Mouse (Mus musculus) regulatory T cell (primary cell): ENCODE data around the gene Tm7sf2.

Experiments used
- in situ Hi-C: fragments of 300-600 bp; cut with MboI, MseI; formaldehyde crosslinking; loops from one replicate; pipeline ENCODE4 v1.15.1; 2025; ENCODE audit warnings: high pct_unique_total_duplicates

Gene Tm7sf2

DNA sequence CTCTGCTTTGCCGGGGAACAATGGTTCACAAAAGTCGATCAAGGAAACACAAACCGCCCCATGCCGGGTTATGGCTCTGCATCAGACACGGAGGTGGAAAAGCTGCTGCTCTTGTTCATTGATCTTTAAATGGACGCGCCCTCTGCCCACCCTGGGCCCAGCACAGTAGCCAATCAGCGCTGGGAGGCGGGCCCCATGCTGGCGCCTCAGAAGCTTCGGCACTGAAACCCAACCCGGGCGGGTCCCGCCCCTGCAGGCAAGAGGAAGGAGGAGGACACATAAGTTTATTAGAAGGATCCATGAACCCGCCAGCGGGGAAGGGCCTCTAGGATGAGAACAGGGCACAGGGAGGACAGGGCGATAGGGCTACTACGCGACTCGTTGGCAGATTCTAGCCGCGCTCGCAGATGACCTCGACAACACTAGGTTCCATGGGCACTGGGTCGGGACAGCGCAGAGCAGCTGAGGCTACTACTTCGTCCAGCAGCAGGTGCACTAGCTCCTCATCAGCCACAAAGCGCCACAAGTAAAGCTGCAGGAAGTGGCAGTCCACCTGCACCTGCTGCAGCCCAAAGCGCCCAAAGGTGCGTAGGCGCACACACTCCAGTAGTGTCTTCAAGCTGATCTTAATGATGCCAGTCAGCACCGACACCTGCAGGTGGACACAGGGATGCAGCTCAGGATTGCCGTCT, at the start of gene Tm7sf2:
Gene Tm7sf2 (minus strand): TSS at position 650 of the 692 bp plus-strand sequence.
- in situ Hi-C loops: loop anchor here (5.0 kb wide), 1 partner anchor 106 kb away; the partner anchor contains the start of gene Pola2

DNA sequence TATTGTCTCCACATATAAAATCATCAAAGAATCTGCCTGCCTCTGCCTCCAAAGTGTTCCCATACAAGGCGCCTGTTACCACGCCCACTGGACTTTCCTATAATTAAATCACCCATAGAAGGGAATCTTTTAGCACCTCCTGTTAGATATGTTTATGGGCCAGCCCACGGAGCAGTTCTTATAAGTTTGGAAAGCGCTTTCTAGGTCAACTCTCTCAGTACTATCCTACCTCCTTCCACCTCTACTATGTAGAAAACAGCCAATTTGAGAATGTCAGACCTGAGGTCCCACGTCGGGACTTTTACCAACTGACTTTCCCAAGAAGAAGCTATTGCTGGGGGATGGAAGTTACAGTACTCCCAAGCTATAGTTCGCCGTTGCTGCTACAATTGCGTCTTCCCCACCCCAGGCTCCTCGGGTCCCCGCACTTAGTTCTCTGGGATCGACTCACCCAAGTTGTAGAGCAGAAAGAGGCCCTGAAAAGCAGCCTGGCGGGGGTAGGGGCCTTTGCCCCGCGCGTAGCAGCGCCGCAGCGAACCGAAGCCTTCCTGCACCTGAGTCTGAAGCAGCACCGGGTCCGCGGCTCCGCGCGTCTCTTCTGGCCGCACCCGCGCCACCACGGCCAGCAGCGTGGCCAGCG, 49.3 kb upstream of the Tm7sf2 start:
- in situ Hi-C loops: no loop called here

DNA sequence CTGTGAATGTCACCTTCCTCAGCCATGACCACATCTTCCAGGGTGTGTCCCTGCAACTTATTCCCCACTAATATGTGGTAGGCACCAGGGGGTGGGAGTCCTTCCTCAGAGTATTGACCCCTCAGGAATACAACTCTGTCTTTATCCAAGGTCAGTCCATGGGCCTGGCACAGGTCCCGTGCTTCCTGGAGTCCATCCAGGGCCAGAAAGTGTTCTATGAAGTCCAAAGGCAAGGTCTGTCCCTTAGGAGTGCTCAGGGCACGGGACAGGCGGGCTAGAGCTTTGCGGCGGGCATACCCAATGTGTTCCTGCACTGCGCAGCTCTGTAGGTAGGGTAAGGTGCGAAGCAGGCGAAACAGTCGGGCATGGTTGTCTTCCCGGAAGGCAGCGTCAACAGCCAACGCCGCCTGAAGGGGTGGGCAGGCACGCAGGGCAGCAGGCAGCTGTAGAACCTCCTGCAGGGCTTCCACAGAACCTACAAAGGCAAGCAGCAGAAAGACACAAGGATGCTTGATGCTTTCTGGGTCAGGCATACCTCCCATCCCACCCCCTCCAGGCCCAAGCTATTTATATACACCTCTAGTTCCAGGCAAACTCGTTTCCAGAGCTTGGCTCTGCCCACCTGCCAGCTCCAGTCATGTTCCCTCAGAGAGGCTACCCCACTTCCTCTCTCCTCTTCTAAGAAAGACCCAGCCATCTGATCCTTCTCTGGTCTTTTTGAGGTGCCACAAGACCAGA, 48.1 kb upstream of the Tm7sf2 start:
- in situ Hi-C loops: no loop called here

DNA sequence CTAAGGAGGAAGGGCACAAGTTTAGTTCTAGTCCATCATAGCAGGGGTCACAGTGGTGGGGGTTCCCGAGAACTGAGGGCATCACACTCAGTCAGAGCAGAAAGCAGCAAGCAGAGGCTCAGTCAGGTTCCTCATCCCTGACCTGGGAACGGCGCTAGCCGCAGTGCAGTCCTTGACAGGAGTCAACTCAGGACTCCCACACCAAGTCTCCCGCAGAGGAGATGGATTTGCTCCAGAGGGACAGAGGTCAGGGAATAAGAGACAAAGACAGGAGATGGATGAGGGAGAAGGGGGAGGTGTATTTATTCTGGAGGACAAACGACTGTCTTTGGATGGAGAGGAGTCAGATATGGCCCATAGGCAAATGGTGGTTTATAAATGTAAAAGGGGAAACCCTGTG, 44.9 kb upstream of the Tm7sf2 start:
- in situ Hi-C loops: no loop called here

DNA sequence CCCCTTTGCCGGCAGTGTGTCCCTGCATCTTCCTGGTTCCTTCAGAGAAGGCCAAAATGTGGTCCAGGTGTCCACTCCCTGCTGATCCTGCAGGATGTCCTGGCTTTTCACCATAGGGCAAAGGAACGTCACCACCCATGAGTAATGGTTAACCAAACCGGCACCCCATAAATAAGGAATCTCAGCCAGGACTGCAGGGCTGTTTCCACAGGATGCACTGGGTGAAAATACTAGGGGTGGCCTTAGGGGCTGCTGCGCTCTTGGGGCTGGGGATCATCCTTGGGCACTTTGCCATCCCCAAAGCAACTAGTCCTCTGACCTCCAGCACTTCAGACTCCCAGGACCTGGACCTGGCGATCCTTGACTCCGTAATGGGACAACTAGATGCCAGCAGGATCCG, 37.4 kb upstream of the Tm7sf2 start, which contains the start of gene Naaladl1:
Gene Naaladl1 (plus strand): TSS at position 197 of the 400 bp plus-strand sequence.
- in situ Hi-C loops: no loop called here

DNA sequence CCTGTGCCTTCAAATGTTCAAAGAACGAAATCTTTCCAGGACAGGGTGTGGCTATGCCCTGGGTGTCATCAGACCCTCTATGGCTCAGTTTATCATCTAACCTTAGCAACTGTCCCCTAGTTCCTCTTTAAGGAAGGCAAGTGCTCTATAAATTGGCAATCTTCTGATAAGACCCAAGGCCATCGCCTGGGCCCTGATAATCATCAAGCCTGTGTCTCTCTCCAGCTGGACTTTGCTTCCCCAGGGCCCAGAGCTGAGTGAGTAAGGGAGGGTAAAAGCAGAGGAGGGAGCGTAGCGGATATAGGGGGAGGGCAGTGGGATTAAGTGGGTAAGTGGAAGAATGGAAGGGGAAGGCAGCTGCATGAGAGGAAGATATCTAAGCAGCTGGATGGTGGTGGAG, 36.3 kb upstream of the Tm7sf2 start:
- in situ Hi-C loops: no loop called here

DNA sequence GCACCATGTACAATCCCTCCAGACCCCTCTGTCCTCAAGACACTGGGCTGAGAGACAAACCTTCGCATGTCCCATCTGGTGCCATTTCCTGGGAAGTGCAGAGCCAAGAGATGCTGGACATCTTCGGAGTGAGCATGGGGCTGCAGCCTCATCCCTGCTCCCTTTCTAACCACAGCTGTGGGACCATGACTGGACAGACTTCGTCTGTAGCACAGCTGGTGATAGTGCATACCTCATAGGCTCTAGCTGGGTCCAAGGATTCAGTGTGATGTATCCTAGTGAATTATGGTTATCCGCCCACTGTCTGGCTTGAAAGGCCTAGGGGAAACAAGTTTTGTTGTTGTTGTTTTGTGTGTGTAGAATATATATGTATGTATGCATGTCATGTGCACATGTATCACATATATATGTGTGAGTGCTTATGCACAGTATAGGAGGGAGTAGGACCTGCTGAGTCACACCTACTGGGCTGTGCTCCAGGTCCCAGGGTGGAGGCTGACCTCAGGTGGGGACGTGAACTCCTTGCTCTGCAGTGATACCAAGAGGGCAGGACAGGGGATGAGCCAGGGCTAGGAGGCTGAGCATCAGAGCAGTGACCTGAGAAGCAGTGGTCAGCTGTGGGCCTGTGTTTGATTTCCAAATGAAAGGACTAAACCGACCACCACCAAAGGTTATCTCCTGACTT, 34.1 kb upstream of the Tm7sf2 start:
- in situ Hi-C loops: no loop called here

DNA sequence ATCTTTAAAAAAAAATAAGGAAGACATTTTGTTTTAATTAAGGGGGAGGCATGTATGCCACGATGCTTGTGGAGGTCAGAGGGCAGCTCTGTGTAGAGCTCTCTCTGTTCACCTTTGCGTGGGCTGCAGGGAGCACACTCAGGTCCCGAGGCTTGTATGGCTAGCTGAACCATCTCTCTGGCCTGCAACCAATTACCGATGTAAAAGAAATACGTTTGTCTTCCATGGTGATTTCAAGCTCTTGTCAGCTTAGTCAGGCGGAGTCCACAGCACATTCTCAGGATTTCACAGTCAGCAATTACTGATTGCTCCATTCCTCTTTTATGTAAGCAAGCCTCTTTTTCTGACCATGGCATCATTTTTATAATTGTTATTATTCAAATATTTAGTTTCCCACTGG, 33.0 kb upstream of the Tm7sf2 start:
- in situ Hi-C loops: no loop called here

DNA sequence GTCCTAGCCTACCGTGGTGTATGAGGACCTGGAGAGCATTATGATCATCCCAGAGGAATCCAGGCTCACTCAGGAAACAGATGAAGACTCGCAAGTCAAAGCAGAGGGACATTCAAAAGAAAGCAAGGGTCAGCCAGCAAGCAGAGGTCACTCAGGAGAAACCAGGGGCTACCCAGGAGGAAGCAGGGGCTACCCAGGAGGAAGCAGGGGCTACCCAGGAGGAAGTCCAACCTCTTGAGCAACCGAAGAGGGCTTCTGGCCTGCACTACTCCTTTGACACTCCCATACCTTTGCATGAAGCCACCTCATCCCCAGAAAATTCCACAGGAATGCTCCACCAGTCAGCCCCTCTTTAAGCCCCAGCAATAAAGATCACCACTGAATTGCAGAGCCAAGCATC, 29.7 kb upstream of the Tm7sf2 start:
- in situ Hi-C loops: no loop called here

DNA sequence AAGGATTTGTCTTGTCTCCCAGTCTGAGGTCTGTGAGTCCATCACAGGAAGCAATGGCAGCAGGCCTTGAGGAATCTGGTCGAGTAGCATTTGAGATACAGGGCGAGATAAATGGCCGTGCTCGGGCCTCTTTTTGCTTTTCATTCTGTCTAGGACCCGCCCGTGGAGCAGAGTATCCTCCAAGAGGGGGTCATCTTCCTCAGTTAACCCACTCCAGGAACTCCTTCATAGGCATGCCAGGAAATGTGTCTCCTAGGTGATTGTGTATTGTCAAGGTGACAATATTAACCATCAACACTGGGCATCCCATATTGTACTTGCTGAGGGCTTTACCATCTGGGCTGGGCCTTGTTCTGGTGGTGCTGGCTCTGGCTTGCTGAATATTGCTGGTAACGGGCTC, 25.9 kb upstream of the Tm7sf2 start, which contains the start of gene AC131692.1:
Gene AC131692.1 (plus strand): TSS at position 301 of the 400 bp plus-strand sequence.
- in situ Hi-C loops: no loop called here

DNA sequence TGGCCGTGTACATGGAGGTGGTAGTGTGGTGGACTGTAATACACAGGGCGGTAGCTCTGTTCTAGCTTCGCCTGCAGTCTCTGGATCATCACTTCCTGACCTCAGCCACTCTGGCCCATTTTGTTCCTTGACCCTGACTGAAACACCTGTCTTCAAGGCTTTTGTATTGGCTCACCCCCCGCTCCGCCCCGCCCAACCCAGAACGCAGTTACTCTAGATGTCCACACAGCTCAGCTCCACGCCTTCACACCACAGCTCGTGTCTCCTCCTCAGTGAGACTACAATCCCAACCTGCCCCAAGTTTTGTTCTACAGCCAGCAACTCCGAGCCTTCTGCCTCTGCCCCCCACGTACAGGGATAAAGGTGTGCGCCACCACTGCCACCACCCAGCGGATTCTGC, 20.7 kb upstream of the Tm7sf2 start:
- in situ Hi-C loops: no loop called here

DNA sequence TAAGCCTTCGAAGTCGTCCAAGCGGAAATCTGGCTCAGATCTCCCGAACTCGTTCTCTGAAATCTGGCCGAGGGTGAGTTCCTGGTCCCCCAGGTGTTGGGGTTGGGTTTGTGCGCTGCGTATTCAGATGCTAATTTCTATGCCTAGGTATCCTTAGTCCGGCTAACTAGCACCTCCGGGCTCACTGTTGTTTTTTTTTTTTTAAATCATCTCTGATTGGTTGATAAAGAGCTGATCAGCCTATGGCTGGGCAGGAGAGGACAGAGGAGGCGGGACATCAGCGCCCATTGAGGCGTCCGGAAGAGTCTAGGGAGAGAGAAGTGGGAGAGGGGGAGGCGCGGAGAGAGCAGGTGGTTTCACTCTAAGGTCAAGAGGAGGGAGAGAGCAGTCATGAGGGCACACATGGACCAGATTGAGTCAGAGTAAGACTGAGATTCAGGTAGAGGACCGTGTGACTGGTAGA, 17.3 kb upstream of the Tm7sf2 start:
- in situ Hi-C loops: no loop called here

DNA sequence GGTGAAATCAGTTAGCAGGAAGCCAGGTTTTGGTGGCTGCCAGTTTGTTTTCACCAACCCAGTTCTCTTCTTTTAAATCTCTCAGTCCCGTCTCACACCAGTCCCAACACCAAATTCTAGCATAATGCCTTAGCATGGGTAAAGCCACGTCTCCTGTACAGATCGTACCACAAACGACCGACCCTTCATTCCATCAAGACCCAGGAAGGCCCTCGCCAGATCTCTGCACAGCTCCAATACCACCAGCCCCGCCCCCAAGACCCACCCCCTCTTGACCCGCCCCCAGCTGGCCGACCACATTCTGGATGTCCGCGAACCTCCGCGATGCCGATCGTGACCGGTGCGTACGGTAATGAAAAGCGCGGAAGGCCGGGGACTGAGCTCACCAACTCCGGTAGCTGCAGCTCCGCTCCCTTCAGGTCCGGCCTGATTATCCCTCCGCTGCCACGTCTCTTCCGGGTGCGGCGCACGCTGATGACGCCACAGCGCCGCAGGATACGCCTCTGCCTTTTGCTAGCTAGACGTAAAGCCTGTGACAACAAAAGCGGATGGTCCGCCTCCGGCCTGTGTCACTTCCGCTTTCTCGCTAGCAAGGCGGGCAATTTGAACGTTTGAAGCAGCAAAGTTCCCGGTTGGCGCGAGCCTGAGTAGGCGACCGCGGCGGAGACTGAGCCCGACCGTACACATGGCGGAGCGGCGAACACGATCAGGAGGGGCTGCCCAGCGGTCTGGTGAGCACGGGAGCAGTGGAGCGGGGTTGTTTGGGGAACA, 16.5 kb upstream of the Tm7sf2 start, which contains the start of the genes Zfpl1 and Cdca5:
Gene Zfpl1 (minus strand): TSS at position 479 of the 771 bp plus-strand sequence.
Gene Cdca5 (plus strand): TSS at position 506 of the 771 bp plus-strand sequence.
- in situ Hi-C loops: no loop called here

DNA sequence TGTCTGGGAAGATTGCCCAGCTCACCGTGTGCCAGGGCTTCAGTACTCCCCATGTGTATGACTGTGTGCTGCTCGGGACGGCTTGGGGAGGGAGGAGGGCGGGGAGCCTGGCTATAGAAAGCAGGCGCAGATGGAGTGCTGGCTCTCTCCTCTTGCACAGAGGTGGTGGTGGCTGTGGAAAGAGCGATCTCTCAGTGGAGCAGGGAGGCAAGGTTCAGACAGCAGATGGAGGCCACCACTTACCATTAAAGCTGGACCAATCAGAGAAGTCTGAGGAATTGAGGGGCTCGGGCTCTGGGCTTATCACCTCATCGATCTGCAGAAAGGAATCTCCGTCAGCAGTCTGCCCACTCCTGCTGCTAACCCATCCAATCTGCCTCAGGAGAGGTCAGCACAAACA, 14.0 kb upstream of the Tm7sf2 start, which contains the start of gene Gm28374:
Gene Gm28374 (minus strand): TSS at position 101 of the 400 bp plus-strand sequence.
- in situ Hi-C loops: no loop called here

DNA sequence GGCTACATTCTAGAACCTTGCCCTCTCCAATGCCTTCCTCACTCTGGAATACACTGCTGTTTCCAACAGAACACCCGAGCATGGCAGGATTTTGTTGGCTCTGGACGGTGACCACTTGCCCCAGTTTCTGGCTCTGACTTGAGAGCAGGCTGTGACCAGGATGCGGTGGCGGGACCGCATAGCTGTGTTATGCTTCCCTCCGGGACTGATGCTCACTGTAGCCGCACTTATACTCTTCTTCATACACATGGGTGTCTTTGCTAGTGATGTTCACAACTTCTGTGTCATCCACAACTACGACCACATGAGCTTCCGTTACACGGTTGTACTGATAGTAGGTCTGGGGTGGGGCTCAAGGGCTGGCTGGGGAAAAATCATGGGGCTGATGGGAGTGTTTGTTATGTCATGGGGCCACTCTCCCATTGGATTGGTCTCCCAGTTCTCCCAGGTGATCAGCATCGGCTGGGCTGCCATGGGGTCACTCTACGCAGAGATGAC, 11.9 kb upstream of the Tm7sf2 start, which contains the start of gene Tmem262:
Gene Tmem262 (plus strand): TSS at position 51 of the 498 bp plus-strand sequence.
- in situ Hi-C loops: loop anchor here (10.0 kb wide), 1 partner anchor 895 kb away; the partner anchor contains the start of genes Plcb3 and Ppp1r14b

DNA sequence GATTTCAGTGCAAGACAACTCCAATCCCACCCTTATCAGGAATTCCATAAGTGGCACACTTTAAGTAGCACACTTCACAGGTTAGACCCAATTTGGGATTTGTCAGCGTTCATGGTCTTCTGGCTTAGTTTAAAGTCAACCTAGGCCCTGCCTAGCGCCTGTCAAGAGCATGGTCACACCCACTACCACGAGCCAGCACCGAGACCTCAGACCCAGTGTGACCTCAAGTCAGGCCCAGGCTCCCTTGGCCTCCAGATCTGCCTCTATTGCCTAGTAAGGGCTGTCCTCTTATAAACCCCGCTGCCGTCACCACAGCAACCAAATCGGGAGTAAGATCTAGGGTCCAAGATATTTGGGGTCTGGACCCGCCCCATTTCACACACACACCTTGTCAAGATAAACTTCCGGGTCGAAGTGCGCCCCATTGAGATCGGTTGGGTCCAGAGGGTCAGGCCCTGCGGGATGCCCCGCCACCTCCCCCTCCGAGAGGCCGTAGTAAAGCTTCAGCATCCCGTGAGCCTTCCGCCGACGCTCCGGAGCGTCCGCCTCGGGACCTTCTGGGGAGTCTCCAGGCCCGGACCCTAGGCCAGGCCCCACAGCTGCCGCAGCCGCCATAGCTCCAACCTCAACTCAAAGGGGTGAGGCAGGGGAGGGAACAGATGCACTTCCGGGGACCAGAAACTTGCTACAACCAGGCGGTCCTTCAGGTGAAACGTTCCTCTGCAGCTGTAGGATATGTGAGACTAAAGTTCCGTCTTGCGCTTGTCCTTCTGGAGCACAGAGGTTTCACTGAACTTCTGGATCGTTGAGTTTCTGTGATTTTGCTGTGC, 8.6 kb upstream of the Tm7sf2 start, which contains the start of gene Vps51:
Gene Vps51 (minus strand): TSS at position 668 of the 830 bp plus-strand sequence.
- in situ Hi-C loops: loop anchor here (10.0 kb wide), 1 partner anchor 898 kb away; the partner anchor contains the start of genes Plcb3 and Ppp1r14b

DNA sequence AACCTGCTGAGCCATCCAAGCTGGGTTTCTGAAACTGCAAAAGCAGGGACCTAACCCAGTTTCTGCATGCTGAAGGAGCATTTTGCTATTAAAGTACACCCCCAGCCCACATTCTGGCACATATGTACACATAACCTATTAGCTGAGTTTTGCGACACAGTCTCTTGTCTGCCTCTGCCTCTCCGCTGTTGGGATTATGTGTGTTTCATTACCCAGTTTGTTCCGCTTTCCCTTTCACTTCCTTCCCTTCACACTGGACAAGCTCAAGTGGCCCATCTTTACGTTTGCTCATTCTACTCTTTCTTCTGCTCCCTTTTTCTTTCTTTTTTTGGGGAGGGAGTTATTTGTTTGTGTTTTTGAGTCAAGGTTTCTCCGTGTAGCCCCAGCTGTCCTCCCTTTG, 5.7 kb upstream of the Tm7sf2 start:
- in situ Hi-C loops: loop anchor here (10.0 kb wide), 1 partner anchor 901 kb away; the partner anchor contains the start of genes Plcb3 and Ppp1r14b

DNA sequence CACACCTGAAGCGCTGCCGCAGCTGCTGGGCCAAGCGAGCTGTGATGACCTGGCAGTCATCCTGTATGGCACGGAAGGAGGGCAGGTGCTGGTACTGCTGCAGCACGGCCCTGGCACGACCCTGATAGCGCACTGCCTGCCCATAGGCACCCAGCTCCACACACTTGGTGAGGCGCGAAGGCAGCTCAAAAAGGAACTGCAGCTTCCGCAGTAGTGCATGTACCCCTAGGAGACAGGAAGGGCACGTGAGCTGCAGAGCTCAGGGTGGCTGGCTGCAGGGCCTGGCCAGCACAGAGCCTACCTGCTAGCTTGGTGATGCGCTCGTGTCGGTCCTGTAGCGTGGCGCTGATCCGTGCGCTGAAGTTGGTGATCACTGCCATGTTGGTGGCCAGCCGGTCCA, 3.1 kb upstream of the Tm7sf2 start:
- in situ Hi-C loops: loop anchor here (10.0 kb wide), 1 partner anchor 904 kb away; the partner anchor contains the start of genes Plcb3 and Ppp1r14b
